18 mouse cellular contexts compared by ENCODE assay signal in genomic region chr14:38237471-38237870, GRCm38 (mm10).
A peak's percentile ranks its signal among the peaks of the same experiment; 100 is the strongest.
DNase-seq lines count a peak whose midpoint lies in the region; TF ChIP-seq lines count a peak whose summit lies in the region.
"Had no signal": no experiment of that assay in that cellular context is flagged by ENCODE, and none has a peak within 500 bp of the region (broad histone marks: within the 10 kb centered on the region; RNA-seq: fewer than 3 reads in every experiment).

No protein-coding gene starts in this region.

- TF ChIP-seq CTCF in kidney, adult 2 months (conservative IDR thresholded peaks at IDR 0.05; ENCODE audit: insufficient read depth, insufficient read length, low read depth, low read length) = no peak

- H3K4me1 ChIP-seq in kidney, adult 2 months (ENCODE audit: control insufficient read depth, insufficient read depth, low read length) = no peaks in the 10 kb centered on the region
- H3K4me1 ChIP-seq: embryonic facial prominence, embryonic 10.5 days; embryonic facial prominence, embryonic 12.5 days; forebrain, embryonic 13.5 days; forebrain, embryonic 15.5 days had no signal

- no peak overlapping the region for H3K4me3 ChIP-seq in kidney, adult 2 months (ENCODE audit: insufficient read depth, low read depth, low read length)
- H3K4me3 ChIP-seq: embryonic facial prominence, embryonic 10.5 days; embryonic facial prominence, embryonic 12.5 days; forebrain, embryonic 13.5 days; forebrain, embryonic 15.5 days had no signal

- TF ChIP-seq POLR2A in kidney, adult 2 months (IDR thresholded peaks at IDR 0.05; ENCODE audit: low read depth, low read length) = no peak

- peak; percentile 38 to 64 for DNase-seq in cerebellum, postnatal 10 days
- no peak for DNase-seq in cerebellum, adult 11-12 months
- DNase-seq in kidney, adult 9 months = peak; percentile 19
- no peak for DNase-seq in kidney, adult 2 months
- peak; percentile 3 for DNase-seq in brain, adult 2 months (ENCODE audit: low read depth, low spot score)
- DNase-seq: adrenal gland, adult 8-10 months; adrenal gland, postnatal 25 days; B cell, adult 2 months; cerebellum, adult 18-20 months; cerebellum, adult 8-10 months; forebrain, postnatal 0 days had no signal

- H3K36me3 ChIP-seq in kidney, adult 2 months (ENCODE audit: control insufficient read depth, insufficient read depth, low read length) = no peaks in the 10 kb centered on the region
- H3K36me3 ChIP-seq: embryonic facial prominence, embryonic 10.5 days; embryonic facial prominence, embryonic 12.5 days; forebrain, embryonic 15.5 days; G1E had no signal

- H3K27me3 ChIP-seq in kidney, adult 2 months (replicated peaks; ENCODE audit: control insufficient read depth, insufficient read depth, low read length) = no peaks in the 10 kb centered on the region
- H3K27me3 ChIP-seq: CH12.LX; embryonic facial prominence, embryonic 12.5 days; forebrain, embryonic 13.5 days; forebrain, embryonic 15.5 days; Patski had no signal

- H3K27ac ChIP-seq in kidney, adult 2 months (ENCODE audit: insufficient read depth, low read depth, low read length) = no peak overlapping the region
- H3K27ac ChIP-seq: embryonic facial prominence, embryonic 10.5 days; embryonic facial prominence, embryonic 12.5 days; forebrain, embryonic 13.5 days; forebrain, embryonic 15.5 days had no signal

Comparison
In these comparisons a context has a peak if more than half of its experiments do, and no peak if none do; other contexts are left out.
1. DNase-seq: peak in cerebellum, postnatal 10 days (2 of 2), kidney, adult 9 months (single experiment) and brain, adult 2 months (single experiment); none in cerebellum, adult 11-12 months (single experiment) and kidney, adult 2 months (single experiment).